Mouse (Mus musculus): Measurements from ENCODE around the gene Ubac2.
A peak's percentile ranks its signal among the peaks of the same experiment; 100 is the strongest.
"Not testable (repeated sequence)": the region's sequence is repeated elsewhere in the genome, so short reads cannot be mapped to it uniquely, and the experiment has no call there.

Gene Ubac2

DNA sequence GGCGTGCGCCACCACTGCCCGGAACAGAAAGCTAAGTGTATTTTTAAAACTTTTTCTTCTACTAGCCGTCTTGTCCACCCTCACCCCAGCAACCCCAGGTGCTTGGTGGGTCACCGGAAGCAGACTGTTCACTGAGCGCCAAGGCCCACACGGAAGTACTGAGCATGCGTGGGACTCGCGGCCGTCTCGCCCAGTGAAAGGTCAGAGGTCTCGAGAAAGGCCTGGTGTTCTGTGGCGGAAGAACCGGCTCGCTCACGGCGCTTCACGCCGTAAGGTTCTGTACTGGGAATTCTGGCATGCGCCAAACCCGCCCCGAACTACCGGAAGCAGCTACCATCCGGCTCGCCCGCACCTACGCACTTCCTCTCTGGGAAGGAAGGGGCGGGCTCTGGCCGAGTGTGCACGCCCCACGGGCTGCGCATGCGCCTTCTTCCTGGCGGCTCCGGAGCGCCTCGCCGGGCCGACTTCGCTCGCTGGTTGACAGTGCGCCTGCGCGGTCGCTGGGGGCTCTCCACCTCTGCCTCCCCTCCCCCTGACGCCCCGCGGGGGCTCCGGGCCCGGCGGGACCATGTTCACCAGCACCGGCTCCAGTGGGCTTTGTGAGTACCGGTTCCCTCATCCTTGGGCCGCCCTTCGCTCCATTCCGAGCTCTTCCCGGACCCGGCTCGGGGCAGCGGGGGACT is at the start of gene Ubac2:
TSS of gene Ubac2 (plus strand) at position 445 of the 683 bp plus-strand sequence.
- DNase-seq (ENCODE audit: low spot score), result peak; percentile 98

DNA sequence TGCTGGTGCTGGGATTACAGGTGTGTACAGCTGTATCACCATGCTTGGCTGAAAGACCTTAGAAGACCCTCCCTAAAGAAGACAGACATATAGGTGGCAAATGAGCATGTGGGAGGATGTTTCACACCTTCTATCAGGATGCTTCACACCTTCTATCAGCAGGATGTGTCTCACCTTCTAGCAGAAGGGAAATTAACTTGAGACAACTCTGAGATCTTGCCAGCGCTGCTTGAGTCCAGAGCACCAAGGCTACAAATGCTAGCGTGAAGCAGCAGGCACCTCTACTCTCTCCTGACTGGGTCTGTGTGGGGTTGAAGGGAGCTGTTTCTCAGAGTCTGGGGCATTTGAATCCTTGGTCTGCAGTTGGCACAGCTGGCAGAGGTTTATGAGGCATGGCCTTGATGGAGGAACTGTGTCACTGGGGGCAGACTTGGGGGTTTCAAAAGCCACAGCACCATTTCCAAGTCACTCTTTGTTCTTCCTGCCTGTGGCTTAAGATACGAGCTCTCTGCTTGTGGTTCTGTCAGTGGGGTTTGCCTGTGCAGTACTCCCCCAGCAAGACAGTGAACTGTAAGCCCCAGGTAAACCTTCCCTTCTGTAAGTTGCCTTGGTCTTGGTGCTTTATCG is 48.5 kb upstream of the Ubac2 start:
- no peak for DNase-seq (ENCODE audit: low spot score)

DNA sequence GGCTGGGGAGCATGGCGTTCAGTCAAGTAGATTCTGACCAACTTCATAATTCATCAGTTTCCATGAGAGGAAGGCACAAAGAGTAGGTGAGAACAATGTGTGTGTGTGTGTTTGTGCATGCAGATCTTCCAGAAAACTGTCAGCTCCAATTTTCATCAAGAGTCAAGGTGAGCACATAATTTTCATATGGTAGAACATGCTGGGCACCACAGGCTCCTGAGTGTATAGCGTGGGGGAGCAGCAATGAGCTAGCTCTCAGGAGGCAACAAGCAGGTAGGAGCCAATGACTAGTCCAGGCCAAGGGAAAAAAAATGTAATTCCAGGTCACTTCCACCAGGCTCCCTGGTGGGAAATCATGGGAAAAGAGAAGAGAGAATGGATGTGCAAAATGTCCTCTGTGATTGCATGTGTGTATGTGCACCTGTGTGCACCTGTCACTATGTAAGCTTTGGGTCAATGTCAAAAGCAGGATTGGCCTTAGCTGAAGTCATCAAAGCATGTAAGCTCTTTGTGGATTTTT is 45.4 kb upstream of the Ubac2 start:
- no peak for DNase-seq (ENCODE audit: low spot score)

DNA sequence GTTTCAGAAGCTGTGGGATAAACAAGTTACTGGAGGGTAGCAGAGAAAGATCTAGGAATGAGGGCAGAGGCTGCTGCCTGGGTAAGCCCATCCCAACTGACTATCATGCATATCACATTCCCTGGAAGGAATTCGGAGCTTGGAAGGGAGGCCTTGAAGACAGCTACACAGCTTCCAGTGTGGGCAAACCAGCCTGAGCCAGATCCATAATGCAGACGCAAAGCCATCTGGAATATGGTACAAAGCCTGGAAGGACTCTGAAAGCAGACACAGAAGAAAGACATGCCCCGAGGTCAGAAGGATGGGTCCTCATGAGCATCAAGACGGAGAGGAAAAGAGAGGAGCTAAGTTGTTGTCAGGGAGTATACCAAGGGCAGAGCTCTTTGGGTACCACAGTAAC is 40.3 kb upstream of the Ubac2 start:
- DNase-seq (ENCODE audit: low spot score), result no peak

DNA sequence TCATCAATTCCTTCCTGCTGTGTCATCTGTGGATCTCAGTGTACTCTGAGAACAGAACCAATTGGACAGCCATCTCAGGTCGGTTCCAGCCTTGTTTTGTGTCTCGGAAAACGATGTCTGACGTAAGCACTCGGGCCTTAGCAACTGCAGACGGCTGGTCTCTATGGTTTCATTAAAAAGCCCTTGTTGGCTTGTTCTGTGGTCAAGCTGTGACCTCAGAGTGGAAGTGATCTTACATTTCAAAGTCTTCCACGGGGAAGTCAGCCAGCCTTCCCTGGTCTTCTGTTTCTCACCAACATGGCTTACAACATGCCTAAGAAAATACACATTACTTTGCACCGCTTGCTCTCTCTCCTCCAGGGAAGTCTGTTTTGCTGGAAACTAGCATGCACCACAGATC is 38.2 kb upstream of the Ubac2 start:
- DNase-seq (ENCODE audit: low spot score), result no peak

DNA sequence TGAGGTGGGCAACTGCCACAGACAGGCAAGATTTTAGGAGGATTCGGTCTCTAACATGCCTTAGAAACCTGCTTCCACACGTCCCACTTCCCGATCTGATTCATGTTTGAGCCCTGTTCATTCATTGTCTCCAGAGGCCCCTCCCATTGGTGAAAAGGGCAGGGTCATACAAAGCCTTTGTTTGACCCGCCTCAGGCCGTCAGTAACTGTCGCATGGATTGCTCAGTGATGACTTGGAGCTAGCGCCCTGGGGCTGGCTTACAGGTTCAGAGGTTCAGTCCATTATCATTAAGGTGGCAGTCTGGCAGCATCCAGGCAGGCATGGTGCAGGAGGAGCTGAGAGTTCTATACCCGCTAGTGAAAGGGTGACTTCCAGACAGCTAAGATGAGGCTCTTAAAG is 33.9 kb upstream of the Ubac2 start:
- peak; percentile 28 for DNase-seq (ENCODE audit: low spot score)

DNA sequence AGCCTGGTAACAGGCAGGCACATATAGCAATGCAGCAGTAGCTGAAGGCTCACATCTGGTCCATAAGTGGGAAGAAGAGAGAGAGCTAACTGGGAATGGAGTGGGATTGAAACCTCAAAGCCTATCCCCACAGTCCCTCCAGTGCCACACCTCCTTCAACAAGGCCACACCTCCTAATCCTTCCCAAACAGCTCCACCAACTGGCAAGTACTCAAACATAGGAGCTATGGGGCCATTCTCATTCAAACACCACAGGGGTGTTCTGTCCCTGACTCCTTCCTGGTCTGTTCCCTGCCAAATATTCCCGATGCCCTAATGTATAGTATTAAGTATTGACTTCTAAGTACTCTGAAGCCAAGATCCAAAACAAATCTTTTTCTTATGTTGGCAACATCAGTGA is 27.2 kb upstream of the Ubac2 start:
- no peak for DNase-seq (ENCODE audit: low spot score)

DNA sequence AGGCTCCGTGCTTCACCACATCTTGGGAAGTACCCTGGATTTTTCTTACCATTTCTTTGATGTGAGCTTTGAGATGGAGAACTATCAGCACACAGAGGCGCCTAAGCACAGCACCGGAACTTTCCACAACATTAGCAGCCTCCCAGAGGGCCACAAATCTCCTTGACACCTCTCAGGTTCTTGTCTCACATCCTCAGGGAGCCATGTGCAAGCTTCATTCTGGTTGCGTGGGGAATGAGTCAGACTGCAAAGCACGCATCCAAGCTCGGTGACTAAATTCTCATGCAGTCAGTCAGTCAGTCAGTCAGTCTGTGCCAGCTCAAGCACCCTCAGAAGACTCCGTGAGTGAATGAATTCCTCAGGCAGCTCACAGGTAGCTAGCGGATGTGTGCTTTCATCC is 25.9 kb upstream of the Ubac2 start:
- DNase-seq (ENCODE audit: low spot score), result no peak

DNA sequence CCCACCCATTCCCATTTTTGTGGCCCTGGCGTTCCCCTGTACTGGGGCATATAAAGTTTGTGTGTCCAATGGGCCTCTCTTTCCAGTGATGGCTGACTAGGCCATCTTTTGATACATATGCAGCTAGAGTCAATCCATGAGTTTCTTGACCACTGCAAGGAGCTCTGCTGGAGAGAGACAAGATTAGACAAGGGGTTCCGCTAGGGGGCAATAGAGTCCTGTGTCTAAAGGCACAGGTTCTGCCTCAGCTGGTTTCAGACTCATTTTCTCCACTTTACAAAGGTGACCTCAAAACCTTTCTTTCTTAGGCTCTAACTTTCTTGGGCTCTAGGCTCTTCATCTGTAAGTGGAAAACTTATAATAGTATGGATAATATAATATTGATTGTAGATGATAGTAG is 13.3 kb upstream of the Ubac2 start:
- peak; percentile 89 for DNase-seq (ENCODE audit: low spot score)

DNA sequence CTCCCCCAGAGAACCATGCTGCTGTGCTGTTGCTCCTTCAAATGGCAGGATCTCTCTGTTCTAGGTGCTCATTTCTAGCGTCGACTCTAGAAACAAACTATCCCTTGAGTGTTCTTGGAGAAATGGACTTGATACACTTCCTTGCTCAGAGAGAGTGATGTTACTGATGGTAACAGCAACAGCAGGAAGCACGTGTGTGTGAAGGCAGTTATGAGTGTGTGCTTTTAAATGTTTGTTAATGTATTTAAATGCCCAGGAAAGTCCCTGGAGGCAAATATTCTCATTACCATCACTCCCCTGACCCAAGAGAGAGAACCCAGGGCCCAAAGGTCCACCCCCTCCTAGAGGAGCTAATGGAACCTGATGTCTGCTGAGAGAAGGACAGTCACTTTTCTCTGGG is 11.8 kb upstream of the Ubac2 start:
- no peak for DNase-seq (ENCODE audit: low spot score)

DNA sequence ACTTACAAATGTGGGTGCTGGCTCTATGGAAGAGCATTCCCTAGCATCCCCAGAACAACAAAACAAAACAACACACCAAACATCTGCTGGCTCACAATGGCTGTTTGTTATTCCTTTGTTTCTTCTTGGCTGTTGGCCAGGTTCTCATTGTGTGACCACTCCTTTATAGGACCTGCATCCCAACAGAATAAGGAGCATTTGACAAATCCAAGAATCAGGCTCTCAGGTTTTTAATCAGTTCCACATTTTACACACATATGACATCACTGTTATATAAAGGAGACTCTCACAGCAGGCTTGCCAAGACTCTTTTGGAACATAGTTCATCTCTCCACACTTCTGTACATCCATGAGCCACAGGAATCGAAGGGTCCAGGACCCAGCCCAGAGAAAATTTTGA is 9.3 kb upstream of the Ubac2 start:
- DNase-seq (ENCODE audit: low spot score), result no peak

DNA sequence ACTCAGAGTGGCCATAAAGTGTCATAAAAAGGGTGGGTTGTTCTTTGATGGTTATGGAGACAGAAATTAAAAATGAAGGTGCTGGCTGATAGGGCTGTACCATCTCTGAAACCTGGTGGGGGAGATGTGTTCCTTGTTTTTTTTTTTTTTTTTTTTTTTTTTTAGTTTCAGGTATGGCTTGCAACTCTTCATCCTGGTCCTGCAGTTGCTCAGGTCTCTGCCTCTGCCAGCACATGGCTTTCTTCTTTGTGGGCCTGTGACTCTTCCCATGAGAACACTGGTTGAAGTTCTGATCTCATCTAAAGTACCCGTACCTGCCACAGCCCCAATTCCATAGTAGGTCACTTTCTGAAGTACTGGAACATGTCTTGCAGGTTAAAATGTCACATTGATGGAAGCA is 5.7 kb upstream of the Ubac2 start:
- DNase-seq (ENCODE audit: low spot score), result no peak

DNA sequence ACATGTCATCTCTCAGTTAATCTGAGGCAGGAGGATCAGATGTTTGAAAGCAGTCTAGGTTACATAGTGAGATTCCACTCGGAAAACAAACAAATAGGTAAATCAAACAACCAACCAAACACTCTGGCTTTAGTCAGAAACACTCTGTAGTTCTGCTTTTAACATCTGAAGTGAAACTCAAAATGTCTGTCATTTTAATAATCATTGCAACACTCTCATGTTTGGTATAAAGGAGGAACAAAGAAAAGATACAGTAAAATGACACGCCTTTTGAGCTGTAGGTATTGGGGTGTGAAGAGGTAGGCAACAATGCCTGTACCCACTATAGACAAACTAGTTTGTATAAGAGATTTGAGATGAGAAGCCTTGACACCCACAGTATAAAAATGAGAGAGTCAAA is 5.2 kb upstream of the Ubac2 start:
- DNase-seq (ENCODE audit: low spot score), result no peak

DNA sequence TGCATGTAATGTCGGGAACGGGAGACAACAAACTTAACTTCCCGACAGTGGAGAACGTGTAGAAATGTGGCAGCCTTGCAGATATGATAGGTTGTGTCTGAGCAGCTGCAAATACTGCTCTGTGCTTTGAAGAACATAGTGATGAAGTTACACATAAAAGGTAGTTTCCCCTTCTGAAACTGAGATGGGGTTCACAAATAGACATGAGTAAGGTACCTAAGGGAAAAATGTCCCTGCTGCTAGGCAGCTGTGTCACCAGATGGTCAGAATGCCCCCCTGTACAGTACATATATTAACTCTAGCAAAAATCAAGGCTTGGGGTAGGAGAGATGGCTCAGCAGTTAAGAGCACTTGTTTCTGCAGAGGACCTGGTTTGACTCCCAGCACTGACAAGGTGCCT is 4.8 kb upstream of the Ubac2 start:
- no peak for DNase-seq (ENCODE audit: low spot score)

DNA sequence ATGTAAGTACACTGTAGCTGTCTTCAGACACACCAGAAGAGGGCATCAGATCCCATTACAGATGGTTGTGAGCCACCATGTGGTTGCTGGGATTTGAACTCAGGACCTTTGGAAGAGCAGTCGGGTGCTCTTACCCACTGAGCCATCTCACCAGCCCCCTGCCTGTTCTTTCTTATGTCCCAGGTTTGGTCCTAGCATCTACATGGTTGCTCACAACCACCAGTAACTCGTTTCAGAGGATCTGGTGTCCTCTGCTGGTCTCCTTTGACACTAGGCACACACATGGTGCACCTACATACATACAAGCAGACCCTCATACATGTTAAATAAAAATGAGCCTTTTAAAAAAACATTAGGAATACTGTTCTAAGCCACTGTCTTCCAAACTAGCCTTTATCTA is 2.2 kb upstream of the Ubac2 start:
- not testable (repeated sequence) for DNase-seq (ENCODE audit: low spot score)

DNA sequence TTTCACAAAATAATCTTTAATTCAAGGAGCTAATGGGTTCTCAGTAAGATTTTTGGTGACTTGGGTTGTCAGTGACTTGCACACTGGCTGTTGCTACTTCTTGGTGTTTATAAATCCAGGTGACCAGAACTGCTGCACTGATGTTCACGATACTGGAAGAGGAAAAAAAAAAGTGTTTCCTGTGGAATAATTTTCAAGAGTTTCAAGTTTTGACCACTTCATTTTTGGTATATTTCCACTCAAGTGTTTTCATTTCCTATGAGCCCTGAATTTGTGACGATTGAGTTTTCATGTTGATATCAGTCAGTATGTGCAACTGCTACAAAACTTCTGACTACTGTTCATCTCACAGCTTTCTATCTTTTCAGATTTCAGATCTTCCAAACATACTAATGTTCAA is 1.6 kb upstream of the Ubac2 start:
- no peak for DNase-seq (ENCODE audit: low spot score)

DNA sequence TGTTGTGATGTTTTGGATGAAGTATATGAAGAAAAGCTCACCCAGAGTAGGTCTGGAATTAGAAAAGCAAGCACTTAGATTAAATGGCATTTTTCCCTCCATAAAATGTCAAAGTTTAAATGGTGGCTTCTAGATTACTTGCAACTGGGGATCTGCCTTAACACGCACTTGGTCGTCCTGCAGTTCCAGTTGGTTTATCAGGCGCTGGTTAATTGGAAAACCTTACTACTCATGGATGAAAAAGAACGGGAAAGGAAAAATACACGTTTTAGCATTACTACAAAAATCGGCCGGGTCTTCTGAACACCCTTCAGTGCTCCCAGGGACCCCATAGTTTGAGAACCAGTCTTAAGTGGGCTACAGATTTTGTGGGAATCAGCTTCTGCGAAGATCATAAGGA is 780 bp upstream of the Ubac2 start:
- DNase-seq (ENCODE audit: low spot score), result no peak

DNA sequence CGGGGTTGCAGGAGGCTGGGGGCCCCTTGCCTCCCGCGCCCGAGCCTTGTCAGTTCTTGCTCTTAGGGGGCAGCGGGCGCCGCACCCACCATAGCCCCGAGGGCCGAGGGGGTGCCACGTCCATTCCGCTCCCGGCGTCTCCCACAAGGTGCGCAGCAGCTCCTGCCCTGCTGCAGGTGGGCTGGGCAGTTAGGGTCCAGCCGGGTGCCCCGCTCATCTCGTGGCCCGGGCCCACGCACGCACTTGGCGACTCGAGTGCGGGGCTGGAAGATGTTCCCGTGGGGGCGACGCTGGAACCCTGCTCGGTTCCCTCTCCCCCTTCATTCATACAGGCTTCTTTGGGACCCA is 413 bp downstream of the Ubac2 start:
- no peak for DNase-seq (ENCODE audit: low spot score)

DNA sequence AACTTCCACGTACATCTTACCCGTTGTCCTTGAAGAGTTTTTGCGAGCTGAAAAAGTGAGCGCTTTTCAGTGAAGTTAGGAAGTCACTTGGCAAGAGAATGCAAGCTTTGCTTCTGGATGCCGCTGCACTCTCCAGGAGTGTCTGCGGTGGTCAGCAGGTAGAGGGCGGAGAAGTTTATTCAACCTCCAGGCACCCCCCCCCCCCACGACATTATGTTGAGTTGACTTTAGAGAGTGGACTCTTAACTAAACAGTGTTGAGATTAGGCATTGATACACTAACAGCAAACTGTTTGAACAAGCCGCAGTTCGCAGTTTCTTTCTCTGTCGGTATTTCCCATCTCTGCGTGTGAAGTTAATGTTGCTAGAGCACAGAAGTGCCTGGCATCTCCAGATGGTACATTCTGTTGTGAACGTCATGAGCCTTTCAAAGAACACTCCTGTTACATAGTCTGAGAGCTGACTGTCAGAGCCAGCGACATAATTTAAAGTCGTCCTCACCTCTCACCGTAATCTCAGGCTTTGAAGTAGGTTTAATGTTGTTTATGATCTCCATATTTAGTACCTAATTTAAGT is 933 bp downstream of the Ubac2 start:
- DNase-seq (ENCODE audit: low spot score), result peak; percentile 18

DNA sequence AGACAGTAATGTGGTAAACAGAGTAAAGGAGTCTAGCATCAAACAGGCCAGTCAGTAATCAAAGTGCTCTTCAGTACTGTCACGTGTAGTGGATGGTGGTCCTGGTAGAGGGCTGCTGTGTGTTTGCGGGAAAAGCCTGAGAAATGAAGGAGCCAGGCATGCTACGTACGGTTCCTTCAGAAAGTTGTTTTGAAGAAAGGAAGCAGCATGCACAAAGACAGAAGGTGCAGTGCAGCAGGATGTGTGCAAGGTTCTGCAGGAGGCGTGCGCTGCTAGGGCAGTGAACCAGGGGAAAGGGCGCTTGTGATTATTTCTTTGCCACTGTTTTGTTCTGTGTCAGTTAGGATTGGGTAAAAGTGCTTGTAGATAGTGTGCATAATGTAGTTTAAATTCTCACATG is 2.8 kb downstream of the Ubac2 start:
- DNase-seq (ENCODE audit: low spot score), result no peak

DNA sequence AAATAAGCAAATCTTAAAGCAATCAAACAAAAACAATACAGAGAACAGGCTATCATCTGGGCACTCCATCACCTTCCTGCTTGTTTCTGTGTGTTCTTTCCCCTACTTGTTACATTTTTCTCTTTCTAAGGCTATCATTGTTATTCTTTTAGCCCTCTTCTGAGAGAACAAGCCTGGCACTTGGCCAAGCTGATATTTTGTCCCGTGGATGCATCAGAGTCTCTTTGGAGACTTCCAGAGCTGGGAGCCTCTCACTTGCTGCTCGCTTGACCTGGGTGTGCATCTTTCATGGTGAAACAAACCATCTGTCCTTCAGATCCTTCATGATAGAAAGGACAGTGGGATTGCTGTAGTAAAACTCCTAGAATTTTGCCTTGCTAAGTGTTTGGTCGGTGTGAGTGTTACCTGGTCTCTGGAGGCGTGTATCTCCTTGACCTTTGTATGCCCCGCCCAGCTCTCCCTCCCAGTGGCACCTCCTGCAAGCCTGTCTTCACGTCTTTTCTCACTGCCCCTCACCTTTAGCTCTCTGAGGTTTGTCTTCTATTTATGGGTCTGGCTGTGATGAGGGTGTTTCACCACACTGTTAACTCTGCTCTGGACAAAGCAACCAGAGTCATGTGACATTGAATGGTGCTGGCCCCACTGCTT is 5.9 kb downstream of the Ubac2 start:
- no peak for DNase-seq (ENCODE audit: low spot score)

DNA sequence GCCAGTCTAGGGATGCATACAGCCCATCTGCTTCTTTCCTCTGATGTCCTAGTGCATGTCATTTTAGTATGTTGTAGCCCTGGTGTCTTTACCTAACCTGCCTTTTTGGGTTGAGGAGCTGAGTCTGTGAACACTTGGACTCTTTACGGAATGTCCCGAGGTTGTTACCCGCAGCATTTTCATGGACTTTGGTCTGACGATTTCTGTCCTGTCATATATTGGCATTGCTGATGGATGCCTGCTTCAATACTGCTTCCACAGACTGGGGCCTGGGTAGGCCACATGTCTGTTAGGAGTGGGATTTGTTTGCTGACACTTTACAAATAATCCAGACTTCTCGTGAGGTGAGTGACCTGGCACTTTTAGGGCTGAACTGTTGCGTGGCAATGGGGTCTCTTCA is 15.3 kb downstream of the Ubac2 start:
- DNase-seq (ENCODE audit: low spot score), result no peak

DNA sequence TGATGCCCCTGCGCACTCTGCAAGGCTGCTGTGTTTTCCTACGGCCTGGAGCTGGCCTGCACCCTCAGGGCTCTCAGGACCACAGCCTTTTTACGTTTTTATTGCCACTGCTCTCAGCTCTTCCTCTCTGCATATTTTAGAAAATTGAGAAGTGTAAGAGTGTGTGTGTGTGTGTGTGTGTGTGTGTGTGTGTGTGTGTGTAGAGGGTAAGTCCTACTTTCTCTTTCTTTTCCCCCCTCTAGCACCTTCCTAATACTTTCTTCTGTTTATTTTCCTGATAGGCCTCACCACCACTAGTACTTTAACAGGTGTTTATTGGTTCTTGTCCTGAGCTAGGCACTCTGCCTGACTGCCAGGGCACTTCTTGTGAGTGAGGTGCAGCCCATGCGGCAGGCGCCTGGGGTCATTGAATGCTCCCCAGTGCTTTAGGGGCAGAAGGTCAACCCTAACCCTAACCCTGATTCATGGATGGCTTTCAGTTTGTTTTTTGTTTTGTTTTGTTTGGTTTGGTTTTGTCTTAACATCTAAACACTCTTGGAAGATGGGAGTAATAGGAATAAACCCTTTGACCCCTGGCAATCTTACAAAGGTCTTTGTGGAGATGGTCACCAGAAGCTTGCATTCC is 16.2 kb downstream of the Ubac2 start:
- no peak for DNase-seq (ENCODE audit: low spot score)
